Mouse (Mus musculus): ENCODE data around the gene Il16. TPM values are rescaled to one million over a fixed set of nuclear protein-coding genes. Genes with fewer than 3 reads are reported as not detected.
A peak's percentile ranks its signal among the peaks of the same experiment; 100 is the strongest.

Gene Il16
- polyA plus RNA-seq, 1 experiment from 2014 or later: 1.2 TPM

DNA sequence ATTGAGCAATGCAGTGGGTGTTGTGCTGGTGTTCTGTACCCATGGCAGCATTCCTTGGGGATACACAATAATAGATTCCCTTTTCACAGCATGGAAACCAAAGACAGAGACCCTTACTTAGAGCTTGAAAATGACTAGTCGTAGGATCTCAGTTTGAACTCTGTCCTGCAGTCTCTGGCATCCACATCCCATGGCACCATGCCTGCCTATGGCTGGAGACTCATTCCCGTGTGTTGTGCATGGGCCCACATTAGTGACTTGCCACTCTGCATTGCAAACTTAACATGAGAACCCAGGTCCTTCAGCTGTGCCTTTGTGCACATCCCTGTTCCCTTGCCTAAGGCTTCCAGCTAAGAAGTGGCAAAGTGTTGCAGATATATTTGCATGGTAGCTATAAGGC is 100.8 kb downstream of the Il16 start:
- no peak overlapping the region for H3K4me3 ChIP-seq (replicated peaks; ENCODE audit: low read length)
- no peaks in the 10 kb centered on the region for H3K27me3 ChIP-seq (ENCODE audit: control insufficient read depth, insufficient read depth, low read length)
- H3K4me1 ChIP-seq (replicated peaks; ENCODE audit: control insufficient read depth, insufficient read depth, low read length): no peaks in the 10 kb centered on the region
- H3K9me3 ChIP-seq (ENCODE audit: control insufficient read depth, low read length): no peaks in the 10 kb centered on the region
- H3K4me2 ChIP-seq (replicated peaks): no peak overlapping the region
- WGBS: 80% methylated on average over 2 of the region's 2 CpGs
- H3K9ac ChIP-seq: no peak overlapping the region
- H3K27ac ChIP-seq: no peak overlapping the region
- DNase-seq (ENCODE audit: low spot score): no peak
- no peaks in the 10 kb centered on the region for H3K36me3 ChIP-seq (replicated peaks; ENCODE audit: control insufficient read depth, insufficient read depth)
- no peak for ATAC-seq (ENCODE audit: low FRiP score)

DNA sequence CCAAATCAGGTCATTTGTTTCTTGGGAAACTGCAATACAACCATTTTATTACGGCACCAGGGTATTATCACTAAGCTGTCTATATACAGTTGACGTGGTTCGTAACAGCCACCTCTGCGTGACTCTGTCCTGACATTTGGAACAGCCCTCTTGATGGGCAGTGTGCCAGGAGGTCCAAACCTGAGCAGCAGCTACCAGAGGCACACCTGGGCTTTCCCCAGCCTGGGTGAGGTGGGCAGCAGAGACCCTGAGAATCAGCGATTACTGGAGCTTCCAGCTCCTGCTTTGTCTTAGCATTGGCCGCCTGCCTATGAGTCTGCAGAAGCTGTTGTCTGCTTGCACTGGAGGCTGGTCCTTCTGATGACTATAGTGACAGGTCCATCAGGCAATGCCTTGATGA is 101.9 kb downstream of the Il16 start:
- 84% methylated on average over 6 of the region's 6 CpGs for WGBS
- Histone ChIP-seq H3K36me3 (replicated peaks; ENCODE audit: control insufficient read depth, insufficient read depth) (no peaks in the 10 kb centered on the region), H3K4me3 (replicated peaks; ENCODE audit: low read length) (no peak overlapping the region), H3K9me3 (ENCODE audit: control insufficient read depth, low read length) (no peaks in the 10 kb centered on the region), H3K9ac (no peak overlapping the region), H3K4me1 (replicated peaks; ENCODE audit: control insufficient read depth, insufficient read depth, low read length) (no peaks in the 10 kb centered on the region), H3K27ac (no peak overlapping the region), H3K27me3 (ENCODE audit: control insufficient read depth, insufficient read depth, low read length) (no peaks in the 10 kb centered on the region), H3K4me2 (replicated peaks) (no peak overlapping the region)
- ATAC-seq (ENCODE audit: low FRiP score): no peak
- DNase-seq (ENCODE audit: low spot score): no peak

DNA sequence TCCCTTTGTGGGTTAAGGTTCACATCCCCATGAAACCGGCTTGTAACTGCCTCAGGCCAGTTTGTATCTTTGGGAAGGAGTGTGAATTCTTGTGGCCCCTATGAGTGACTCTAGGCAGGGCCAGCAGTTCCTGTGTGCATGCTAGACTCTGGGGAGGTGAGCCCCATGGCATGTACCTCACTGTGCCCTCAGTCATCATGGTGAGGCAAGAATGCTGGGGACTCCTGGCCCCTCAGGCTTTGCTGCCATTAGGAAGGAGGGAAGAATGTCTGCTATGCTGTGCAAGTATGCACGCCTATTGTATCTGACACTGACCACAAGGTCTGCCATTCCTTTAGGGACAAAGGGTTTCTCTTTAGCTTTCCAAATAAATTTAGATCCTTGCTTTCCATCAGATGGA is 104.4 kb downstream of the Il16 start:
- no peaks in the 10 kb centered on the region for H3K9me3 ChIP-seq (ENCODE audit: control insufficient read depth, low read length)
- WGBS: 62% methylated on average over 2 of the region's 2 CpGs
- no peaks in the 10 kb centered on the region for H3K27me3 ChIP-seq (ENCODE audit: control insufficient read depth, insufficient read depth, low read length)
- no peak for ATAC-seq (ENCODE audit: low FRiP score)
- H3K36me3 ChIP-seq (replicated peaks; ENCODE audit: control insufficient read depth, insufficient read depth): no peaks in the 10 kb centered on the region
- H3K4me1 ChIP-seq (replicated peaks; ENCODE audit: control insufficient read depth, insufficient read depth, low read length): no peaks in the 10 kb centered on the region
- no peak overlapping the region for H3K4me2 ChIP-seq (replicated peaks)
- no peak overlapping the region for H3K9ac ChIP-seq
- DNase-seq (ENCODE audit: low spot score): no peak
- H3K27ac ChIP-seq: no peak overlapping the region
- H3K4me3 ChIP-seq (replicated peaks; ENCODE audit: low read length): no peak overlapping the region

DNA sequence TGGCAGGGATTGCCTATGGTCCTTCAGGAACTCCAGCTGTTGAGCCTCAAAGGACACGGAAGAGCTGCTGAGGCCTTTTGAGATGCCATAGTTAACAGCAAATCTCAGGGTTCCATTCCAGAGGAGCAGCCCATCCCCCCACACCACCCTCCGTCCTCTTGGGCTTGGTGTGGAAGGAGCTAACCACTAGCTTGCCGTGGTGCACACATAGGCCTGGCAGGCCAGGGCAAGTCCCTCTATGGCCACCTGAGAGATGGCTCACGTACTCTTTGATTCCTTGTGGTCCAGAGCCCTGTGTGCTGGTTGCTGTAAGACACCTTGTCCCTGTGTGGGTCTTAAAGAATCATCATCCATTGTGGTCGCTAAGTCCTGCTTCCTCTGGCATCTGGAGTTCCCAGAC is 104.9 kb downstream of the Il16 start:
- 92% methylated on average over 5 of the region's 5 CpGs for WGBS
- no peak for ATAC-seq (ENCODE audit: low FRiP score)

DNA sequence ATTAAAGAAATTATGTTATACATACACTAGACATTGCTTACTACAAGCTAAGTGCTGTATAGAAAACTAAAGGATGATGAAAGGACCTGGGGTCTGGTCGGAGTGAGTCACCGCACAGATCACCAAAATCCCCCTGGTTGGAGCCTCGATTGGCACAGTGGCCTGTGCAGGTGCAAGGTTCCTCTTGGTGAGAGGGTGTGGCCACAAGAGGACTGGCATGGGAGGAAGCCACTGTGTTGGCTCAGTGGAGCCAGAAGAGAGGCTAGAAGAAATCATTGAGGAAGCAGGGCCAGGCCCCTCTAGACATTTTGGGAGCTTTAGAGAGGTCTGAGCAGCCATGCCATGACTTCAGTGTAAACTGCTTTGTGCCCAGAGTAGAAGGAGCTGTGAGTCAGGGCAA is 106.4 kb downstream of the Il16 start:
- H3K9me3 ChIP-seq (ENCODE audit: control insufficient read depth, low read length): no peaks in the 10 kb centered on the region
- H3K4me2 ChIP-seq (replicated peaks): no peak overlapping the region
- no peak overlapping the region for H3K9ac ChIP-seq
- no peak overlapping the region for H3K27ac ChIP-seq
- H3K4me1 ChIP-seq (replicated peaks; ENCODE audit: control insufficient read depth, insufficient read depth, low read length): no peaks in the 10 kb centered on the region
- H3K27me3 ChIP-seq (ENCODE audit: control insufficient read depth, insufficient read depth, low read length): no peaks in the 10 kb centered on the region
- WGBS: 91% methylated on average over 3 of the region's 3 CpGs
- no peak for ATAC-seq (ENCODE audit: low FRiP score)
- H3K4me3 ChIP-seq (replicated peaks; ENCODE audit: low read length): no peak overlapping the region
- DNase-seq (ENCODE audit: low spot score): no peak
- H3K36me3 ChIP-seq (replicated peaks; ENCODE audit: control insufficient read depth, insufficient read depth): no peaks in the 10 kb centered on the region

More for the DNA sequence above, 104.9 kb downstream of the Il16 start:
- H3K4me2 ChIP-seq (replicated peaks): no peak overlapping the region
- no peaks in the 10 kb centered on the region for H3K4me1 ChIP-seq (replicated peaks; ENCODE audit: control insufficient read depth, insufficient read depth, low read length)
- no peak for DNase-seq (ENCODE audit: low spot score)
- H3K9me3 ChIP-seq (ENCODE audit: control insufficient read depth, low read length): no peaks in the 10 kb centered on the region
- no peaks in the 10 kb centered on the region for H3K36me3 ChIP-seq (replicated peaks; ENCODE audit: control insufficient read depth, insufficient read depth)
- H3K27me3 ChIP-seq (ENCODE audit: control insufficient read depth, insufficient read depth, low read length): no peaks in the 10 kb centered on the region
- no peak overlapping the region for H3K27ac ChIP-seq
- no peak overlapping the region for H3K9ac ChIP-seq
- no peak overlapping the region for H3K4me3 ChIP-seq (replicated peaks; ENCODE audit: low read length)

DNA sequence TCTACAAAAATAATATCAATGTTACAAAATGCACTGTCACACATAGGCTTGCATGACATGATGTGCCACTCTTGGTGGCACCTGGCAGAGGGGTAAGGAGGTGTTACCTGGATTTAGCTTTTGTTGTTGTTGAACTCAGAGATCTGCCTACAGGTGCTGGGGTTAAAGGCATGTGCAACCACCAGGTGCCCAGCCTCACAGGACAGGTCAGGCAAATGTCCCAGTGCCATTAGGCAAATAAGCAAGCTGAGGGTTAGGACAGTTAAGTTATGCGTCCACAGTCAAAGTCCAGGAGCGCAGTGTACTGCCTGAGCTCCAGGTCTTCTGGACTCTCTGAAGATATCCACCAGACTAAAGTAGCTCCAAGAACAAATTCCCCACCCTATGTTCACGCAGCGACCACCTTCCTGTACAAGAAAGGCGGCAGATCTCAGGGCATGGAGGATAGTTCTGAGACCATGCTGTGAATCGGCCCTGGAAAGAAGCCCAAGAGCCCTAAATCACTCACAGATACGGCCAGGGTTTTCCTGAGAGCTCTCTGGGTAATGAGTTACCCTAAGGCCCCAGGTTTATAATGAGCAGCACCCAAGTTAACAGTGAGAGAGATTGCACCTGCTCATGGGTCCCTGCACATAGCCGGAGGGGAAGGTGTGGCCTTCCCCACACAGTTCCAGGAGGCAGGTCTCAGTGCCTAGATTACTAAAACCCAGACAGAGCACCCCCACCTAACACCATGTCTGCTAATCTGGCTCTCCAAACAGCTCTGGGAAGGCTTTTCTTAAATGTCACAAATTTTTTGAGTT is 107.5 kb downstream of the Il16 start:
- H3K4me2 ChIP-seq (replicated peaks): no peak overlapping the region

DNA sequence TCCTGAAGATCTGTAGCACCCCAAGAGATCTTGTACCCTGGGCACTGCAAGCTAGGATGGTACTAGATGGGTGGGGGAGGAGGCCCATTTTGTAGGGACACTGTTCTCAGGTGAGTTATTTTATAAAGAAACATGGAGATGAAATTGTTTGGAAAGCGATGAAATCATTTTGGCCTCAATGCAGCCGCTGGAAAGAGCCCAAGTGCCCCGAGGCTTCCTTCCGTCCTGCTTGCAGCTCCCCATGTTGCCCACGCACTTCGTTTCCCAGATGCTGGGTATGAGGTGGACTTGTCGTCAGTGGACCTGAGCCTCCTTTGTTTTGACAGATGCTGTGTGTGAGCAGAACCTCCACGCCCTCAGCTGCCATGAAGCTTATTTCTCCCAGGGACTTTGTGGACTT is 109.1 kb downstream of the Il16 start:
- no peaks in the 10 kb centered on the region for H3K9me3 ChIP-seq (ENCODE audit: control insufficient read depth, low read length)
- H3K27me3 ChIP-seq (ENCODE audit: control insufficient read depth, insufficient read depth, low read length): no peaks in the 10 kb centered on the region
- ATAC-seq (ENCODE audit: low FRiP score) (no peak), DNase-seq (ENCODE audit: low spot score) (no peak)
- H3K4me1 ChIP-seq (replicated peaks; ENCODE audit: control insufficient read depth, insufficient read depth, low read length): no peaks in the 10 kb centered on the region; the same call in 1 of the 2 replicates
- H3K36me3 ChIP-seq (replicated peaks; ENCODE audit: control insufficient read depth, insufficient read depth): no peaks in the 10 kb centered on the region
- H3K9ac ChIP-seq: no peak overlapping the region
- no peak overlapping the region for H3K4me3 ChIP-seq (replicated peaks; ENCODE audit: low read length)
- no peak overlapping the region for H3K4me2 ChIP-seq (replicated peaks)
- WGBS: 87% methylated on average over 8 of the region's 8 CpGs
- no peak overlapping the region for H3K27ac ChIP-seq

More for the DNA sequence above, 107.5 kb downstream of the Il16 start:
- Histone ChIP-seq H3K9ac (no peak overlapping the region), H3K36me3 (replicated peaks; ENCODE audit: control insufficient read depth, insufficient read depth) (no peaks in the 10 kb centered on the region), H3K4me3 (replicated peaks; ENCODE audit: low read length) (no peak overlapping the region), H3K27ac (no peak overlapping the region), H3K9me3 (ENCODE audit: control insufficient read depth, low read length) (no peaks in the 10 kb centered on the region), H3K4me1 (replicated peaks; ENCODE audit: control insufficient read depth, insufficient read depth, low read length) (no peaks in the 10 kb centered on the region), H3K27me3 (ENCODE audit: control insufficient read depth, insufficient read depth, low read length) (no peaks in the 10 kb centered on the region)
- 90% methylated on average over 8 of the region's 8 CpGs for WGBS
- ATAC-seq (ENCODE audit: low FRiP score) (no peak), DNase-seq (ENCODE audit: low spot score) (no peak)

DNA sequence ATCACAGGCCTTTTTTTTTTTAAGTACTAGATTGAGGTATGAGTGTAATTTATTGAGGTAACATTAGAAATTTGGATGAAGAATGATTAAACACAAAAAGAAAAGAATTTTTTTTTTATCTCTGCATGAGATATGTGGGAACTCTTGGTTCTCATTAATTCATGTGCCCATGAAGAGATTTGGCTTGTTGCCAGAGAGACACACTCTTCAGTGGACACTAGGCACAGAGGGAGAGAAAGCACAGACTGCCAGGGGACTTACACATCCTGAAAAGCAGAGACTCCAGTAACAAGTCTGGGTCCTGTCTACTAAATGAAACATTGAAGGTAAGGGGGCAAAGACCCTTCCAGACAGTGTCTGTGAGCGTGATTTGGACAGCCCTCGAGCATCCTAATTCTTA is 109.8 kb downstream of the Il16 start:
- Histone ChIP-seq H3K4me3 (replicated peaks; ENCODE audit: low read length) (no peak overlapping the region), H3K4me1 (replicated peaks; ENCODE audit: control insufficient read depth, insufficient read depth, low read length) (peaks cover 6% of the 10 kb centered on the region), H3K27ac (no peak overlapping the region), H3K9me3 (ENCODE audit: control insufficient read depth, low read length) (no peaks in the 10 kb centered on the region), H3K9ac (no peak overlapping the region), H3K36me3 (replicated peaks; ENCODE audit: control insufficient read depth, insufficient read depth) (no peaks in the 10 kb centered on the region), H3K4me2 (replicated peaks) (no peak overlapping the region), H3K27me3 (ENCODE audit: control insufficient read depth, insufficient read depth, low read length) (no peaks in the 10 kb centered on the region)
- DNase-seq (ENCODE audit: low spot score) (no peak), ATAC-seq (ENCODE audit: low FRiP score) (no peak)
- 85% methylated on average over 2 of the region's 2 CpGs for WGBS

DNA sequence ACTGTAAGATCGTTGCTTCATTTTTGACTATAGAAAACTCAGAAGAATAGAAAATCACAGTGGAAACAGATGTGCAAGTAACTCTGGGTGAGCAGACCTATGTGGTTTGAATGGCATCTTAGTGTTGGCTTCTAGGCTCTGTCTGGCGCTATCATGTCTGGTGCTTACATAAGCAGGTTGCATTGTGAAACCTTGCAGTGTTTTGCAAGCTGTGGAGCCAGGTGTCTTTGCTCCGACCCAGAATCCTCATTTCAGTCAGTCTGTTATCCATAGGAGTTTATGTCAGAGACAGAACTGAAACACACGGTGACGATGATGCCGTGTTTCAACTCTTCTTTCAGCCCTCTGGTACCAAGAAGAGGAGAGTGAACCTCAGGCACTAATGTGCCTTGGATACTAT is 111.7 kb downstream of the Il16 start:
- H3K27ac ChIP-seq: no peak overlapping the region
- no peaks in the 10 kb centered on the region for H3K9me3 ChIP-seq (ENCODE audit: control insufficient read depth, low read length)
- no peaks in the 10 kb centered on the region for H3K36me3 ChIP-seq (replicated peaks; ENCODE audit: control insufficient read depth, insufficient read depth)
- no peak for DNase-seq (ENCODE audit: low spot score)
- no peak overlapping the region for H3K9ac ChIP-seq
- 91% methylated on average over 6 of the region's 6 CpGs for WGBS
- H3K4me1 ChIP-seq (replicated peaks; ENCODE audit: control insufficient read depth, insufficient read depth, low read length): peaks cover 8% of the 10 kb centered on the region
- no peak for ATAC-seq (ENCODE audit: low FRiP score)
- no peak overlapping the region for H3K4me2 ChIP-seq (replicated peaks)
- no peaks in the 10 kb centered on the region for H3K27me3 ChIP-seq (ENCODE audit: control insufficient read depth, insufficient read depth, low read length)
- no peak overlapping the region for H3K4me3 ChIP-seq (replicated peaks; ENCODE audit: low read length)

DNA sequence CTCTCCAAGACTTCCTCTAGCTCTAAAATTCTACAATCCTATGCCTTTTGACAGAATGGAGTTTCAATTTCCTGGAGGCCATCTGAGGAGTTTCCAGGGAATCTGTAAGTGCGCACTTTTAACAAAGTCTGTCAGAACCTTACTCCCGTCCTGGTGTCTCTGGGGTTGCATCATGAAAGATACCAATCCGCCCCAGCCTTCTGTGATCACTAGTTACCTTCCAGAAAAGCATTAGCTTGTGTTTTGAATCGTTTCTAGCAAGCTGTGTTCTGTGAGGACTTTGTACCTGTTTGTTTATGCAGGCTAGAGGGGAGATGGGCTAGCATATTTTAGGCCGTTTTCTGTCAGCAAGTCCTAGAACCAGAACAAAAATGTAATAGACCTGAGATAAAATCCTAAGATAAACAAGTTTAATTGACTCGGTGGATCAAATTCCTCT is 112.8 kb downstream of the Il16 start:
- H3K9me3 ChIP-seq (ENCODE audit: control insufficient read depth, low read length): no peaks in the 10 kb centered on the region
- H3K4me3 ChIP-seq (replicated peaks; ENCODE audit: low read length): peak overlapping the region; percentile 52
- no peaks in the 10 kb centered on the region for H3K36me3 ChIP-seq (replicated peaks; ENCODE audit: control insufficient read depth, insufficient read depth)
- H3K4me2 ChIP-seq (replicated peaks): peak overlapping the region; percentile 70
- H3K4me1 ChIP-seq (replicated peaks; ENCODE audit: control insufficient read depth, insufficient read depth, low read length): peaks cover 8% of the 10 kb centered on the region
- no peak for DNase-seq (ENCODE audit: low spot score)
- 59% methylated on average over 6 of the region's 6 CpGs for WGBS
- no peak overlapping the region for H3K27ac ChIP-seq
- no peak for ATAC-seq (ENCODE audit: low FRiP score)
- H3K9ac ChIP-seq: no peak overlapping the region
- H3K27me3 ChIP-seq (ENCODE audit: control insufficient read depth, insufficient read depth, low read length): no peaks in the 10 kb centered on the region

Measured in hindbrain, embryonic 14.5 days (tissue).